ENCODE assay signal across 21 mouse cellular contexts in the genomic region with DNA sequence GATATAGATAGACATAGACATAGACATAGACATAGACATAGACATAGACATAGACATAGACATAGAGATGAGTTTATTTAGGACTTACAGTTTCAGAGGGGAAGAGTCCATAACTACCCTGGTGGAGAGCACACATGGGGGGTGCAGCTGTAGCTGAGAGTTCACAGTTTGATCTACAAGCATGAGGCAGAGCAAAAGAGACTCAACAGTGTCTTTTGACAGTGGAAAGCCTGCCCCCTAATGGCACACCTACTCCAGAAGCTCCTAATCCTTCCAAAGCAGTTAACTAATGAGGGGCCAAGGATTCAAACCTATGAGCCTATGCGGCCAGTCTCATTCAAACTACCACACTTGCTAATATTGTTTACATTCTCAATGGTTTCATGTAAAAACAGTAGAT.
DNase-seq lines count a peak whose midpoint lies in the region; TF ChIP-seq lines count a peak whose summit lies in the region.
"Had no signal": no experiment of that assay in that cellular context is flagged by ENCODE, and none has a peak within 500 bp of the region (broad histone marks: within the 10 kb centered on the region; RNA-seq: fewer than 3 reads in every experiment).

No protein-coding gene starts in this region.

- no peak overlapping the region for H3K9ac ChIP-seq in CH12.LX (ENCODE audit: insufficient read depth, low read depth)
- H3K9ac ChIP-seq: embryonic facial prominence, embryonic 13.5 days; embryonic facial prominence, embryonic 15.5 days; forebrain, embryonic 12.5 days had no signal

- H3K4me2 ChIP-seq in CH12.LX (ENCODE audit: insufficient read depth, low read depth, poor library complexity, severe bottlenecking): no peak overlapping the region
- H3K4me2 ChIP-seq: embryonic facial prominence, embryonic 13.5 days; embryonic facial prominence, embryonic 15.5 days; forebrain, embryonic 12.5 days had no signal

- 97% methylated on average over 1 of the region's 1 CpGs for WGBS in kidney, adult 2 months

- TF ChIP-seq EP300 in CH12.LX (IDR thresholded peaks at IDR 0.05; ENCODE audit: low read length): no peak

- no peaks in the 10 kb centered on the region for H3K4me1 ChIP-seq in kidney, adult 2 months (ENCODE audit: control insufficient read depth, insufficient read depth, low read length)
- H3K4me1 ChIP-seq in CH12.LX (ENCODE audit: control insufficient read depth in 1 of 2, insufficient read depth in 2 of 2): no peaks in the 10 kb centered on the region
- H3K4me1 ChIP-seq: embryonic facial prominence, embryonic 13.5 days; embryonic facial prominence, embryonic 15.5 days; forebrain, embryonic 10.5 days; forebrain, embryonic 12.5 days had no signal

- dilution Hi-C loops in CH12.LX (cut with MboI; ENCODE audit: extremely low pct_ligation_motif_present, extremely low pct_unique_long_range_greater_than_20kb, low sequenced_read_pairs): no loop called here

- H3K27ac ChIP-seq in kidney, adult 2 months (ENCODE audit: insufficient read depth, low read depth, low read length): no peak overlapping the region
- no peak overlapping the region for H3K27ac ChIP-seq in CH12.LX (ENCODE audit: insufficient read depth, low read depth)
- H3K27ac ChIP-seq: embryonic facial prominence, embryonic 13.5 days; embryonic facial prominence, embryonic 15.5 days; forebrain, embryonic 10.5 days; forebrain, embryonic 12.5 days had no signal

- no peaks in the 10 kb centered on the region for H3K9me3 ChIP-seq in CH12.LX (replicated peaks; ENCODE audit: low read length)
- H3K9me3 ChIP-seq: embryonic facial prominence, embryonic 13.5 days; embryonic facial prominence, embryonic 15.5 days; forebrain, embryonic 10.5 days; forebrain, embryonic 12.5 days had no signal

- H3K4me3 ChIP-seq in kidney, adult 2 months (ENCODE audit: insufficient read depth, low read depth, low read length): no peak overlapping the region
- H3K4me3 ChIP-seq in CH12.LX (replicated peaks in 1 of 3; ENCODE audit: low read depth in 2 of 3, low read length in 2 of 3, poor library complexity in 1 of 3): no peak overlapping the region
- H3K4me3 ChIP-seq: embryonic facial prominence, embryonic 13.5 days; embryonic facial prominence, embryonic 15.5 days; erythroblast, embryonic 14.5 days; forebrain, embryonic 10.5 days; forebrain, embryonic 12.5 days had no signal

- H3K27me3 ChIP-seq in kidney, adult 2 months (replicated peaks; ENCODE audit: control insufficient read depth, insufficient read depth, low read length): no peaks in the 10 kb centered on the region
- H3K27me3 ChIP-seq in CH12.LX (replicated peaks): no peaks in the 10 kb centered on the region
- H3K27me3 ChIP-seq: embryonic facial prominence, embryonic 13.5 days; embryonic facial prominence, embryonic 15.5 days; forebrain, embryonic 12.5 days had no signal

- TF ChIP-seq CTCF in kidney, adult 2 months (conservative IDR thresholded peaks at IDR 0.05; ENCODE audit: insufficient read depth, insufficient read length, low read depth, low read length): 0 out of 2 replicates have a peak, but pooled peaks have one; percentile 9
- TF ChIP-seq CTCF in CH12.LX (conservative IDR thresholded peaks at IDR 0.05 in 1 of 2, IDR thresholded peaks at IDR 0.05 in 1 of 2; ENCODE audit: low read depth in 2 of 2, low read length in 2 of 2): peak in 1 of 2 experiments; percentile 52; a peak in 2 of 4 replicates

- in situ Hi-C loops in CH12.LX (cut with MboI; ENCODE audit: low pct_ligation_motif_present, low pct_unique_long_range_greater_than_20kb, low sequenced_read_pairs): no loop called here

- no peaks in the 10 kb centered on the region for H3K79me2 ChIP-seq in CH12.LX (replicated peaks; ENCODE audit: control insufficient read depth, extremely low read depth, insufficient read depth, poor library complexity, severe bottlenecking)

- no peaks in the 10 kb centered on the region for H3K36me3 ChIP-seq in kidney, adult 2 months (ENCODE audit: control insufficient read depth, insufficient read depth, low read length)
- no peaks in the 10 kb centered on the region for H3K36me3 ChIP-seq in CH12.LX (replicated peaks in 1 of 2; ENCODE audit: control insufficient read depth in 1 of 2, insufficient read depth in 1 of 2, low read length in 1 of 2)
- H3K36me3 ChIP-seq: embryonic facial prominence, embryonic 13.5 days; embryonic facial prominence, embryonic 15.5 days; forebrain, embryonic 10.5 days; forebrain, embryonic 12.5 days had no signal

- no peak for TF ChIP-seq POLR2A in kidney, adult 2 months (IDR thresholded peaks at IDR 0.05; ENCODE audit: low read depth, low read length)
- TF ChIP-seq POLR2A in CH12.LX (IDR thresholded peaks at IDR 0.05; ENCODE audit: low read depth, low read length): no peak

- TF ChIP-seq RAD21 in CH12.LX (IDR thresholded peaks at IDR 0.05; ENCODE audit: low read depth, low read length): peak; percentile 48

- peak; percentile 8 for DNase-seq in kidney, adult 2 months
- DNase-seq in kidney, adult 18-20 months: no peak
- peak; percentile 7 to 42 for DNase-seq in kidney, postnatal 36 days
- no peak for DNase-seq in kidney, postnatal 4 days
- peak; percentile 15 for DNase-seq in CH12.LX (ENCODE audit: extremely low read depth)
- no peak for DNase-seq in embryo, embryonic 9.5 days (ENCODE audit: extremely low spot score)
- DNase-seq in thymus, postnatal 4 days: no peak
- DNase-seq: adrenal gland, adult 8-10 months; adrenal gland, postnatal 14 days; adrenal gland, postnatal 36 days; B cell, adult 2 months; cerebellum, adult 11-12 months; cerebellum, adult 2 months; cerebellum, adult 9-10 months; cerebellum, postnatal 10 days; cerebellum, postnatal 25 days had no signal

TF ChIP-seq in CH12.LX, 34 proteins besides CTCF, POLR2A, EP300 and RAD21:
- TF ChIP-seq SMC3 (IDR thresholded peaks at IDR 0.05; ENCODE audit: low read depth, low read length) (peak; percentile 13; the same call in 1 of the 2 replicates), ELF1 (IDR thresholded peaks at IDR 0.05; ENCODE audit: low read depth, low read length) (no peak), KAT2A (IDR thresholded peaks at IDR 0.05; ENCODE audit: insufficient replicate concordance, low read length) (no peak), MAZ (IDR thresholded peaks at IDR 0.05; ENCODE audit: low read depth, low read length) (no peak)

Comparison
In these comparisons a context has a peak if more than half of its experiments do, and no peak if none do; other contexts are left out.
1. DNase-seq: peak in kidney, adult 2 months (single experiment), kidney, postnatal 36 days (2 of 2) and CH12.LX (single experiment); none in kidney, adult 18-20 months (single experiment), kidney, postnatal 4 days (0 of 2), embryo, embryonic 9.5 days (single experiment) and thymus, postnatal 4 days (single experiment).